Mouse (Mus musculus) adrenal gland, postnatal 36 days (tissue): ENCODE measurements at regions not wholly inside any gene's neighbourhood (a gene's known extent, or its start where the extent isn't known, plus 50 kb on each side); places are given as distances from the start of the nearest gene placed in this dataset.
A peak's percentile ranks its signal among the peaks of the same experiment; 100 is the strongest.

Experiments used
- DNase-seq, 2 experiments: peaks; one replicate each; pipeline ENCODE4 v3.0.0; 2021; ENCODE audit warnings: mixed read lengths in 1 of 2

GRCm38 (mm10) chr10:70814354-70815131 lies 158.8 kb upstream of the Phyhipl start:
- peak; percentile 8 to 26 for DNase-seq

GRCm38 (mm10) chr10:70809411-70809810 lies 153.6 kb upstream of the Phyhipl start:
- DNase-seq, result peak; percentile 64 to 66

GRCm38 (mm10) chr10:70806786-70807385 lies 151.1 kb upstream of the Phyhipl start:
- DNase-seq, result peak; percentile 40 to 52

GRCm38 (mm10) chr10:70800736-70801306 lies 145.1 kb upstream of the Phyhipl start:
- DNase-seq, result no peak

GRCm38 (mm10) chr10:70799906-70800305 lies 144.1 kb upstream of the Phyhipl start:
- no peak for DNase-seq

GRCm38 (mm10) chr10:70799191-70799742 lies 143.5 kb upstream of the Phyhipl start:
- peak; percentile 67 to 74 for DNase-seq

GRCm38 (mm10) chr10:70788814-70789452 lies 133.2 kb upstream of the Phyhipl start:
- DNase-seq, result peak; percentile 5 to 8

- no peak for DNase-seq
Observed at GRCm38 (mm10) chr10:70781036-70781435, 125.3 kb upstream of the Phyhipl start.

GRCm38 (mm10) chr10:70778596-70778995 lies 122.8 kb upstream of the Phyhipl start:
- DNase-seq, result no peak

- no peak for DNase-seq
Observed at GRCm38 (mm10) chr10:70774571-70774970, 118.8 kb upstream of the Phyhipl start.

- no peak for DNase-seq
Observed at GRCm38 (mm10) chr10:70774159-70774558, 118.4 kb upstream of the Phyhipl start.

- DNase-seq, result no peak
Observed at GRCm38 (mm10) chr10:70767461-70767860, 111.7 kb upstream of the Phyhipl start.

- DNase-seq, result no peak
Observed at GRCm38 (mm10) chr10:70766869-70767268, 111.1 kb upstream of the Phyhipl start.

GRCm38 (mm10) chr10:70766450-70766849 lies 110.7 kb upstream of the Phyhipl start:
- DNase-seq, result no peak

- DNase-seq, result peak in 1 of 2 experiments; percentile 1
Observed at GRCm38 (mm10) chr10:70763206-70763605, 107.4 kb upstream of the Phyhipl start.

- no peak for DNase-seq
Observed at GRCm38 (mm10) chr10:70759686-70760085, 103.9 kb upstream of the Phyhipl start.

GRCm38 (mm10) chr10:70751771-70752170 lies 96.0 kb upstream of the Phyhipl start:
- no peak for DNase-seq

GRCm38 (mm10) chr10:70750356-70751145 lies 94.8 kb upstream of the Phyhipl start:
- DNase-seq, result no peak

- DNase-seq, result no peak
Observed at GRCm38 (mm10) chr10:70746612-70747011, 90.8 kb upstream of the Phyhipl start.

GRCm38 (mm10) chr10:70741909-70742308 lies 86.1 kb upstream of the Phyhipl start:
- no peak for DNase-seq

GRCm38 (mm10) chr10:70740095-70740494 lies 84.3 kb upstream of the Phyhipl start:
- DNase-seq, result peak; percentile 57 to 71
